Comparison of ENCODE assay signal across 16 mouse cellular contexts in the genomic region with DNA sequence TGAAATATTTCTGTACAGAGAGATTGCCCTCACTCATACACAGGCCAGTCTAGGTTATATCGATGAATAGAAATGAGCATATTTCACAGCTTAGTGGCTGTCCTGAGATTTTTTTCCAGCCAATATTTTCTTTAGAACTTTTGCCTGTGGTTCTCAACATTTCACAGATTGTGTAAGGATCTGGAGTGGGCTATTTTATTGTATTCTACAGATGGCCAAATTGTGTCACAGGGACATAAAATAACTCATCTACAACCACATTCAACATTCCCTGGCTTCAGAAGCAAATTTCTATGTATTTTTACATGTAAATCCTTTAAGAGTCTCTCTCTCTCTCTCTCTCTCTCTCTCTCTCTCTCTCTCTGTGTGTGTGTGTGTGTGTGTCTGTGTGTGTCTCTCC.
"Had no signal": no experiment of that assay in that cellular context is flagged by ENCODE, and none has a peak within 500 bp of the region (broad histone marks: within the 10 kb centered on the region; RNA-seq: fewer than 3 reads in every experiment).

No protein-coding gene starts in this region.

- ATAC-seq: liver, embryonic 12.5 days; liver, postnatal 0 days; lung, postnatal 0 days; midbrain, embryonic 13.5 days; midbrain, embryonic 15.5 days; midbrain, embryonic 16.5 days had no signal

- DNase-seq: liver; liver, embryonic 13.5 days; liver, postnatal 0 days; lung, adult 18-20 months; lung, adult 2 months; lung, embryonic 14.5 days; lung, postnatal 10 days; lung, postnatal 14 days; lung, postnatal 36 days; lung, postnatal 4 days; midbrain, embryonic 14.5 days had no signal
